Mouse (Mus musculus) thymus, postnatal 4 days (tissue): Measurements from ENCODE around the gene Bloc1s3.
A peak's percentile ranks its signal among the peaks of the same experiment; 100 is the strongest.
"Not testable (repeated sequence)": the region's sequence is repeated elsewhere in the genome, so short reads cannot be mapped to it uniquely, and the experiment has no call there.

Experiments
- DNase-seq: peaks from one replicate; pipeline ENCODE4 v3.0.0; 2021

Gene Bloc1s3

DNA sequence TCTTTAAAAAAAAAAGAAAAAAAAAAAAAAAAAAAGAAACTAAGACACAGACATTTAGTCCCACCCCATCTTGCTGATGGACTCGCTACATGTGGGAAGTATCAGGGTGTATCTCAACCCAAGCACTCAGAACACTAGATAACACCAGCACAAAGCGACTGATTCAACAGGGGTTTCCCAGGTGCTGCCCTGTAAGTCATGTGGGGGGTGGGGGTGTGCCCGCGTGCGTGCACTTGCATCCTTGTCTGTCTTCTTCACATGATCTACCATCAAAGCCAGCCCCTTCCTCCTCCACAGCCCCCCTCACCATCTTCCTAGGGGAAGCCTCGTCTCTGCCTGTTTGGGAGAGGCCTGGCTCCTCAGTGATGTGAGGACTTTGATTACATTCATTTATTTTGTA is 4.2 kb upstream of the Bloc1s3 start:
- no peak for DNase-seq

DNA sequence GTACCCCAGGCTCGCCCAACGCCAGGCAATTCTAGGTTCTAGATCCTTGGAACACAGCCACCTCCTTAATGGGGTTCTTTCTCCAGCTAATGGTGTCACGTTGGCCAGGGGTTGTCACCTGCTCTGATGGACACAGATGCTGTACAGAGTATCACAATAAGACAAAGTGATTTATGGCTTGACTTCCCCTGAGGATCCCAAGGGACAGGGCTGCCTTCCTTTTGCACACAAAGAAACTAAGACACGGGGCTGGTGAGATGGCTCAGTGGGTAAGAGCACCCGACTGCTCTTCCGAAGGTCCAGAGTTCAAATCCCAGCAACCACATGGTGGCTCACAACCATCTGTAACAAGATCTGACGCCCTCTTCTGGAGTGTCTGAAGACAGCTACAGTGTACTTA is 3.8 kb upstream of the Bloc1s3 start:
- DNase-seq: not testable (repeated sequence)

DNA sequence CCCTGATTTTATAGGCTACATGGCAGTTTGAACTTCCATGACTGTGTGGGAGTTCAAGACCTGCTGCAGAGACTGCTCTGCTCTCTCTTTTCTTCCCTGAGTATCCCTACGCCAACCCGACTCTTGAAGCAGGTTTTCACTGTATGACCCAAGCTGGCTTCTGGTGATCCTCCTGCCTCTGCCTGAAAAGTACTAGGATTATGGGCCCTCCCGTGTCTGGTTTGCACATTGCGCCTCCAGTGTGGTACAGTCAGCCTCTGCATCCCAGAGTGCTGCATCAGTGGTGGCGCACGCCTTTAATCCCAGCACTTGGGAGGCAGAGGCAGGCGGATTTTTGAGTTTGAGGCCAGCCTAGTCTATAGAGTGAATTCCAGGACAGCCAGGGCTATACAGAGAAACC is 1.6 kb upstream of the Bloc1s3 start:
- DNase-seq: no peak

DNA sequence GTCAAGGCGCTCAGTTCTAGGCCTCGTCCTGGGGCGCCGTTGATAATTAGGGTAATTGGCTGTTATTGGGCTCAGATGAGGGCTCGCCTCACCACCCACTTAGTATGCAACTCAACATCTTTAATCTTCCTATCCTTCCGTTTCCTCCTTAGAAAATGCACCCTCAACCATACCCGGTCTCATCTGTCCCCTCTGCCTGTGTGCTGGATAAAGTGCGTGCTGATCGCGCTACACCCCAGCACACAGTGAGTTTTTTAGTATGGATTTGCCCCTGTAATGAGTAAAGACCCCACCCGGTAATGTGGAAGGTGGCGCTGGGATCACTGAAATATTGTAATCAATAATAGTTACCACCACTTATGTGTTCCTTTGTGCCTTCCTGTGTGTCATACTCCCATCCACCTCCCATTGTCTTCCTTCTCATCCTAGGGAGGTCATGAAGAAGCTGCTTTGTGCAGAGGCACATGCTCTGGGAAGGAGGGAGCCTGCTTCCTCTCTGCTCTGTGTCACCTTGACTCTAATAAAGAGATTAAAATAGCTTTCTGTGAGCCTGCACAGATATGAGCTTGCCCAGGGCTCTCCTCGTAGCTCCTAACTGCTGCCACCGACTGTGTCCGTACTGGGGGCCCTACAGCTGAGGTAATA is 879 bp upstream of the Bloc1s3 start:
- DNase-seq: no peak

DNA sequence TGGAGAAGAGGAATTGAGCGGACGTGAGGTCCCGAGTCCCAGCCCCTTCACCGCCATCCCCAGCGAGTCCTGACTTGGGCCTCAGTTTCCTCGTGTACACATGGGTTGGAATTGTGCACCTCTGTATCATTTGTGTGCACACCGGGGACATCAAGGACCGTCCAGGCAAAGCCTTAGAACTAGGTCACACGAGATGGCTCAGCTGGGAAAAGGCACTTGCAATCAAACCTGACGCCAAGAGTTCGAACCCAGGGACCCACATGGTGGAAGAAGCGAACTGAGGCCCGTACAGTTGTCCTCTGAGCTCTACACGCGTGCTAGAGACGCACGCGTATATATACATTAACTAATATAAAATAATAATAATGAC is 570 bp downstream of the Bloc1s3 start:
- DNase-seq: peak; percentile 40

DNA sequence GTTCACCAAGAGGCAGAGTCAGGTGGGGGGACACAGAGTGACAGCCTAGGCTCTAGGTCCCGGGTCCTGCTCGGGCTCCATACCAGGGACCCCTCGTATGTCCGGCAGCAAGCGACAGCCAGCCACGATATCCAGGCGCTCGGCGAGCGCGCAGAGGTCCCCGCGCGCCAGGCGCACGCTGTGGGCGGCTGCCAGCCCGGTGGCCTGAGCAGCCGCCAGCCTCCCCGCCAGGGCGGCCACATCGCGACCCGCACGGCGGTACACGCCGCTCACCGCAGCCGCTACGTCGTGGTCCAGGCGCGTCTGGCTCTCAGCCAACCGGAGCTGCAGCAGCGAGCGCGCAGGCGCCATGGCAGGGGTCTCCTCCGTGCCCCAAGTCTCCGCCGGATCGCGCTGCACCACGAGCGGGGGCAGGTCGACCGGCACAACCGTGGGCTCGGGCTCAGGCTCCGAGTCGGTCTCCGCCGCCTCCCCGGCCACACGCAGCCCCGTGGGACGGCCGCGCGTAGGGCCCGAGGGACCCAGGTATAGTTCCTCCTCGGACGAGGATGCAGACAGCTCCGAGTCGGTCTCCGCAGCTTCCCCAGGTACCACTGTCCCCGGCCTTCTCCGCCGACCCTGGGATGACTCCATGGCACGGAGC is 1.1 kb downstream of the Bloc1s3 start:
- DNase-seq: peak; percentile 79

DNA sequence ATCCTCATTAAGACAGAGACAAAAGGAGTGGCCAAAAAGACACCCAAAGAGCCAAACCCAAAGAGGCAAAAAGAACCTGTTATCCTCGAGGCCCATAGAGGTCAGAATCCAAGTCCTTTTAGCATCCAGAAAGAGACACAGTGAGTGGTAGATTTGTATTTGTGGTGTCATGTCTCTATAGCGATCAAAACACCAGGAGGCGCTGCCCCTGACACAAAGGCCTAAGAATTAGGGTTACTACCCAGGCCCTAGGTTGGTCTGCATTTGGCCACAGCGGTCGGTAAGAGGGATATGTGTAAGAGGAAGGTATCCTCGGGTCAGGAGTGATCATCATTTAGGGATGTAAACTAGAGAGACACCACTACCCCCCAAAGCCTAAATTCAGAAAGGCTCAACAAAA is 1.8 kb downstream of the Bloc1s3 start:
- peak; percentile 44 for DNase-seq

DNA sequence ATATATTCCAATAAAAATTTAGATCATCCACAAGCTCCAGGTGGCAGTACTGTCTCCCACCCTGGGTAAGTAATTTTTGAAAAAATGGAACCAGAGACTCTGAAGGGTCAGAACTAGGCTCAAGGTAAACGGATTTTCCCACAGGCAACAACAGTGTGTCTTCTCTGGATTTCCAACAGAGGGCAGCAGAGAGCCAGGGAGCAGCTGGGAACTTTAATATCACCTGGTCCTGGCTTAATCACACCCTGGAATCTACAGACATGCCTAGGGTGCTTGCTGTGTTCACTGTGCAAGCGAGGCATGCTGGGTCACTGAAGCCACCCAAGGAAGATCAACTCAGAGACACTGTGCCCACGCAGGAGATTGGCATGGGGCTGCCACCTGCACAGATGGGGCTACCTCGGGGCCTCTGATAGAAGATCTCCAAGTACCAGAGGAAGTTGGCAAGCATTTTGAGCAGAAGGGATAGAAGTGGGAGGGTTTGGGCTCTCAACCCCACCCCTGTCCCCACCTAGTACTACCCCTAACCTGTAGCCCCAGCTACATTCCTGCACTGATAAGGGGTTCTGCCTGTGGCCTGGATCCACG is 4.6 kb downstream of the Bloc1s3 start:
- DNase-seq: peak; percentile 63

DNA sequence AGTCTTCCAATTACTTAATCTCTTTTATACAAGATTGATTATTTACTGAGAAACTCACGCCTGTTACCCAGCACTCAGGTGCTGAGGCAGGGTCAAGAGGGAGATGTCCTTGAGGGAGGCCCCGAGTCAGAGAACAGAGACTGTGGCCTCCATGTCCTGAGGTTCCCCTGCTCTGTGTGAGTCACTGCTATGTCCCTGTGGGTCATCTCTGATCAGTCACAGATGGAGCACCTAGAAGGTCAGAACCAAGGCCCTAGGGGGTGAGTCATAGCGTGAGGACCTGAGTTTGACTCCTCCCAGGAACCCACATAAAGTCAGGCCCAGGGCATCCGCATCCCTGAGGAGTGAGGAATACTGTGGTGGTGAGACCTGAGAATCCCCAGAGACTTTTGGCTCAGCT is 6.5 kb downstream of the Bloc1s3 start:
- no peak for DNase-seq

DNA sequence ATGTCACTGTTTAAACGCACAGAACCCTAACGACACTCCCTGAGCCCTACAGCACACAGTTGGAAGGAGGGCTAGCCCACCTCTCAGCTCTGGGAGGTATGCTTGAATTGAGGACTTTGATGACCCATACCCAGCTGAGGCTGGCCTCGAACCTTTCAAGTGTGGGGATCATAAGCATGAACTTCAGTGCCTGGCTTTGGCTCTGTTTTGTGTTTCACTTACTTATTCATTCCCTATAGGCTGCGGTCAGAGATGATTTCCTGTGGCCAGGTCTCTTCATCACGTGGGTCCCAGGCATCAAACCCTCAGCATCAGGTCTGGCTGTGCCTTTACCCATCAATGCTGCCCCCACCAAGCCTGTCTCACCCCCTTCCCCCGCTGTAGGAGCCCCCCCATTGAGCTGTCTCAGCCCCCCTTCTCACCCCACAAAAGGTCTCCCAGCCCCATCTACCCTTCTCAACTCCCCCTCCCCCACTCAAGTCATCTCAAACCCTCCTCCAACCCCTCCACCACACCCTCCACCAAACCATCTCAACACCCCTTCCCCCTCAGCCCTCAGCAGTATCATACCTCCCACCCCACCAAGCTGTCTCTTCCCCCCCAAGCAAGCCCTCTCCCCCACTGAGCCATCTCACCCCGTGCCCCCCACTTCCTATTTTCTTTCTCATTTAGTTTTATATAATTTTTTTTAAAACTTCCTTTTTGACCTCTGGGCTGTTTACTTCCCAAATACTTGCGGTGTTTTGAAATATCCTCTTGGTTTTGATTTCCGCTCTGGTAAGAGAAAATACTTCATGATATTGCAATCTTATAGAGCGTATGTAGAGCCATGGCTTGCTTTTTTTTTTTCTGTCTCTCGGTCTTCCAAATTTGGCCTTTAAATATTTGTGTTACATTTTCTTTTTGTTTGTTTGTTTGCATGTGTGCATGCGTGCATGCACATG is 7.5 kb downstream of the Bloc1s3 start:
- DNase-seq: no peak

DNA sequence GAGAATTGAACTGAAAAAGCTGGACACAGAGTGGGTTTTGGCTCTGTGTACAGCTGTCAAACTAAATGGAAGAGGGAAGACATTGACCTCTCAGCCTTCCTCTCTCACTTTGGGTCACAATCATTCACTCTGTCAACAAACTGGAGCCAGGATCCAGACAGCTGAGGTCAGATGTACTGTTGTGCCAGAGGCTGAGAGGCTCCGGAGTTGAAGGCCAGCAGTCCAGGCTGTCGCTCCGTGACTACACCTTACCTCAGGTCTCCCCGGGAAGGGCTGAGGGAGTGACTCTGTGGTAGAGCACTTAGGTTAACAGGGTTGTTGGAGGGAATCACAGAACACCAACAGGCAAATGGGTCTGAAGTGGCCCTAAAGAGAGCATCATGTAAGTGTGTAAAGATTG is 9.8 kb downstream of the Bloc1s3 start:
- no peak for DNase-seq

DNA sequence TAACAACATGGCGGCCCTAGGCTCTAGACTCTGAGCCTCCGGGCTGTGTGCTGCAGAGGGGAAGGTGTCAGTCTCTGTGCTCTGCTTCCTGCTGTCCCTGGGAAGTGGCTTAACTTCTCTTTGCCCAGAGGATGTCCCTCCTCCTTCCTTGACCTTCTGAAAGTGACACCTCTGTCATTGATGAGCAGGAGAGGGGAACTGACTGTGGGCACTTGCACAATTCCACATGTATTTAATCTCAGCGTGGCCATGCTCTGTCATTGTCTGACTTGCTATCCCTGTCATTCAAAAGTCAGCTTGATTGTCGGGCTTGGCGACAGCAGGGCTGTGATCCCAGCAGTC is 12.0 kb downstream of the Bloc1s3 start:
- DNase-seq: no peak

DNA sequence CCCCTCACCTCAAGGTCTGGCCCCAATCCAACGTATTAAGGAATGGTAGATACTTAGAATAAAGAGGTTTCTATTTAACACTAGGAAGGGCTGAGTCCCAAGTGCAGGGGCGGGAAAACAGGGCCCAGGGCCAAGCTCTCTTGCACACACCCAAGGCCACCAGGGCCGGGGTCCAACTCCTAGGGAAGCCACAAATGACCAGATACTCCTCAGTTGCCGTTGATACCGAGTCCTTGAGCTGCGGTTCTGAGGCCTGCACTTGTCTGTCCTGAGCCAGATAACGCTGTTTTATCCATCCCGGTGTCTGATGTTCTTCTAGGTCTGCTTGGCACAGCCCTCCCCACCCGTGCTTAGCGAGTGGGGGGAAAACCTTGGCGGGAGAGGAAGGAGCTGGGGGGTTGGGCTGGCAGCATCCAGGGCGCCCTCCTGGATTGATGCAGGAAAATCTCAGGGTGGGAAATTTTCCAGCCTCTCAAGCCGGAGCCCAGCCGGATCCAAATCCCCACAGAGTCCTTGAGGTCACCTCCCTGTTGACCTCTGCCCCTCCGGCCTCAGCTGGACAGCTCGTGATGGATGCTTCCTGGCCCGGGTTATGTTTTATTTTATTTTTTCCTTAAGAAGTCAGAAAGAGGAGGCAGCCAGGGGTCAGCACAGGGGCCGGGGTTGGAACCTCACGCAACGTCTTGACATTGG is 12.5 kb downstream of the Bloc1s3 start:
- no peak for DNase-seq

DNA sequence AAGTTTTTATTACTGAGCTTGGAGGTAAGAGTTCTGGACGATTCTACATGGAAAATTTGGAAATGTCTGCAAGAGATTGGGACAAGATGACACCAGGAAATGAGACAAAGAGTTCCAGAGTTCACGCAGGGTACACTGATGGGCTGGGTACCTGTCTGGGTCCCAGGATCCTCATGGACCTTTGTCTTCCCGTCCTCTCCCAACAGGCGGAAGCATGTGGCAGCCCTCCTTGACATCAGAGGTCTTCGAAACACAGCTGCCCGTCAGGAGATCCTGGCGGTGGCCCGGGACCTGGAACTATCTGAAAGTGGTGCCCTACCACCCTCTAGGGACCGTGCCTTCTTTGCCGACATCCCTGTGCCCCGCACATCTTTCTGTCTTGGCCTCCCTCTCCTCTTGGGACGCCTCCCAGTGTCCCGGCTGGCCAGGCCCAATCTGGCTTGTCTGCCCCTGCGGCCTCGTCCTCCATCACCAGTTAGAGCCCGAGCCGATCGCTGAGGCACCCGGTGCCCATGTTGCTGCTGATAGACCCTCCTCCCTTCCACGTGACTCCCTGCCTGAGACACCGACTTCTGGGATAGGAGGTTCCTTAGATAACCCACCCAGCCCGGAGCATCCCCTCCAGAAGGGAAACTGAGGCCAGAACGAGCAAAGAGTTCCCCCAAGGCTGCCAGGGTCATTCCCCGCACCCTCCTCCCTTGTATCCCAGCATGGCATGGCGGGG is 13.3 kb downstream of the Bloc1s3 start:
- DNase-seq: no peak

DNA sequence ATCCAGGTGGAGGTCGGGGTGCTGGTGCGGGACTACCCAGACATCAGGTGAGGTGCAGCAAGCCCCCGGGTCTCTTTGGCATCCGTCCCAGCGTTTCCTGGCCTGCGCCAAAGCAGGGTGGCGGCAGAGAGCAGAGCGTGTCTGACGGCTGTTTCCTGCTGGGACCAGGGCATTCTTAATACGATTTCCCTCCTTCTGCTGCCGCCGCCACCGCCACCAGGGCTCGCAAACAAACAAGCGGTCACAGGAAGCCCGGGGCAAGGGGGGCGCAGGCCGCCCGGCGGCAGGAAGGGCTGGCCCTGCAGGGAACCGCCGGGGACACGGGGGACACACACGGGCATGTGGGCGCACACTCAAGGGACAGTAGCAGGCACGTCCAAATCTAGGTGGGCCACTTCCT is 16.4 kb downstream of the Bloc1s3 start:
- DNase-seq: peak; percentile 43

DNA sequence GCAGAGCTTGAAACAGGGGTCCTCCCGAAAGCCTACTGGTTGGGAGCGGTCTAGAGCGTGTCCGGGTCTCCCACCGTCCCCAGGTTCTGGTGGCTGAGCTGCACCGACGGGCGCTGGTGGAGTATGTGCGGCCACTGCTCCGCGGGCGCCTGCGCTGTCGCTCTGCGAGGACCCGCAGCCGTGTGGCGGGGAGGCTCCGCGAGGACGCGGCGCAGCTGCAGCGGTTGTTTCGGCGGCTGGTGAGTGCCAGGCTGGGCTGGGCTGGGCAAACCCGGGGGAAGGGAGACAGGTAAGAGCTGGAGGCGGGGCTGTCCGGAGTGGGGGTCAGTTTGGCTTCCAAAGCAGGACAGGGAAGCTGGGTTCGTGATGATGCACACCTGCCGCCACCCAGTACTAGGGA is 18.6 kb downstream of the Bloc1s3 start:
- no peak for DNase-seq

DNA sequence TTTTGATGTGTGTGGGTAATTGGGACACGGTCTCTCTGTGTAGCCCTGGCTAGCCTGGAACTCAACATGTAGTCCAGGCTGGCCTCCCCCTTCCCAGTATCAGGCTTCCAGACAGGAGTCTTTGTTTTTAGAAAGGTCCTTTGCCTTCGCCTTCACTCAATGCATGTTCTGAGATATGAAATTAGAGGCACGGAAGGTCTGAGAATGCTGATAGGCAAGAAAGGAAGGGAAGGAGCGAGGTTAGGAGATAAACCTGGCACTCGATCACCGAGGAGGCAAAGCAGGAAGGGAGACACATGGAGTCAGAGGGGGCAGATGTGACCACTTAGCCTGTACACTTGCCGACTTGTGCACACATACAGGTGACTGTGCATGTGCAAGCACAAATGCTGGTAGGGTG is 21.6 kb downstream of the Bloc1s3 start:
- DNase-seq: no peak

DNA sequence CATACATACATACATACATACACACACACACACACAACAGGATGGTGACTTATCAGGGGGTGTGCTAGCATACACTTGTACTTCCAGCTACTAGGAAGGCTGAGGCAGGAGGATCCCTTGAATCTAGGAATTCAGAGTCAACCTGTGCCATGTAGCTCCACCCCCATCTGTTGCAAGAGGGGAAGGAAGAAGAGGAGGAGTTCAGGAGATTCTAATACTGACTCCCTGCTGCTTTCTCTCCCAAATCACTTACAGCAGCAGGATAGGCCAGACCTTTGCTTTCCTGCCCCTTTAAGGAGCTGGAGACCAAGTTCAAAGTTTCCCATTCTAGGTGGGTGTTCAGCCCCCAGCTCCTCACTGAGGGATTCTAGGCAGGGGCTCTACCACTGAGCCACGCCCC is 22.7 kb downstream of the Bloc1s3 start:
- DNase-seq: no peak

DNA sequence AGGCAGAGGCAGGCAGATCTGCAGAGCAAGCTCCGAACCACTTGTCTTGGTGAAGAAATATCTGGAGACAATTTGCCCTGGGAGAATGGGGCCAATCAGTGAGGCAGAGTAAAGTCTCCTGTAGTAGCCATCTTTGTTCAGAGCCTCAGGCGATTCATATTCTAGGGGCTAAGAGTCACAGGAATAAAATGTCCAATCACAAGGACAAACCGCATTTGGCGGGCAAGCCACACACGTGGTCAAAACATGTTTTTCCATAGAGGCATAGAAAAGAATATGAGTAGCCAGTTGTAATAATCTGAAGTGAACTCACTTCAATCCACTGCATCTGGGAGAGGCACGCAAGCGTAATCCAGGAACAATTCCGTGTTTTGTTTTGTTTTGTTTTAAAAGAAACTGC is 24.9 kb downstream of the Bloc1s3 start:
- no peak for DNase-seq

DNA sequence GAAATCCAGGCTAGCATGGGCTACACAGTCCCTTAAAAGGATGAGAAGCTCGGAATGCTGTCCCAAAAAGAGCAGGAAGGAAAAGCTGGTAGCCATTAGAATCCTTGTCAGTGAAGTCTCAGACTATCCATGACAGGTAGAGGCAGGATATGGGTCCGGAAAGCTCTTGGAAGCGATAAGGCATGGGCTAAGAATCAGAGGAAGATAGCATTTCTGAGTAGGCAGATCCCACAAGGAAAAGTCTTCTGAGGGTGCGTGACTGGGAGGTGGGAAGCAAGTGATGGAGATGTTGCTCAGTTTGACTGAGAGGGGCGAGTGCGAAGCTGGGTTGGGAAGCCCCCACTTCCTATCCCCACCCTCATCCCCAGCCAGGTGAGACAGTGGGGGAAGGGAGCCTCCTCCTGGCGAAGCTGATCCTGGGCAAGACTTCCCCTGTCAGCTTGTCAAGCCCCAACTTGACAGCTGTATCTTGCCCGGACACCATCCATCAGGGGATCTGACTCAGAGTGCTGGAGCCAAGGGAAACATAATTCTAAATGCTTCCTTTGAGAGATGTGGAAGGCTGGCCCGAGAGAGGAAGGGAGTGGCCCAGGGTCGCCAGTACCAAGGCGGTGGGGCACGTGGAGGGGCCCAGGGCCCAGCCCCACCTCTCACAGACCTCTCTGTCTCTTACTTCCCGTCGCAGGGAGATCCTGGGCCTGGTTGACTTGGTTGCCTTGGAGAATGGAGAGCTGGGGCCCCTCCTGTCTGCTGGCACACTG is 30.4 kb downstream of the Bloc1s3 start:
- DNase-seq: no peak

DNA sequence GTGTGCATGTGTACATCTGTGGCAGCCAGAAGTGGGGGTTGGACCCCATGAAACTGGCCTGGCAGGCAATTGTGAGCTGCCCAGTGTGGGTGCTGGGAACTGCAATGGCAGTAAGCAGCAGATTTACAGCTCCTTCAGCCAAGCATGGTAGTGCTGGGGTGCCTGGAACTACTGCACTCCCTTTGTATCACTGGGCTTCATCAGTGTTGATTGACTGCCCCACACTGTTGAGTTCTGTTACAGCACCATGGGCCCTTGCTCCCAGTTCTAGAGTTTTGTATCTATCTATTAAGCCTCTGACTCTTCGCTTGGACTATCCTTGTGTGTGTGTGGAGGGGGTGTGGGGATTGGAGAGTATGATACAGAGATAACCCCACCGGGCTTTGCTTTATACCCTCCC is 31.1 kb downstream of the Bloc1s3 start:
- no peak for DNase-seq
